Mouse (Mus musculus) megakaryocyte, embryonic 14.5 days (primary cell): ENCODE measurements around the gene Dao. TPM values are rescaled to one million over a fixed set of nuclear protein-coding genes. Genes with fewer than 3 reads are reported as not detected.

Experiments
- H3K27me3 ChIP-seq: replicated peaks from 2 replicates; pipeline ENCODE3; 2012; ENCODE audit warnings: inconsistent platforms
- H3K36me3 ChIP-seq: replicated peaks from 2 replicates; pipeline ENCODE3; 2012; ENCODE audit warnings: low read length, inconsistent platforms, mixed read lengths
- H3K4me1 ChIP-seq: 2 replicates; pipeline ENCODE4 v1.6.1; 2012; ENCODE audit warnings: inconsistent platforms
- H3K4me3 ChIP-seq: replicated peaks from 2 replicates; pipeline ENCODE3; 2012; ENCODE audit warnings: moderate library complexity, mild to moderate bottlenecking, inconsistent platforms
- H3K9me3 ChIP-seq: 2 replicates; pipeline ENCODE4 v1.6.1; 2012; ENCODE audit warnings: inconsistent platforms
- FLI1 ChIP-seq: IDR thresholded peaks from 2 replicates; pipeline ENCODE4 v1.6.1; 2012; ENCODE audit warnings: low read length, inconsistent platforms, mixed read lengths
- GATA1 ChIP-seq: IDR thresholded peaks from 3 replicates; pipeline ENCODE4 v1.6.1; 2012; ENCODE audit warnings: mixed read lengths, low read length, inconsistent platforms, borderline replicate concordance
- polyA plus RNA-seq: library from polyadenylated mRNA; stranded (reverse); fragments of >175 nt; gene quantifications from 2 replicates; pipeline ENCODE4 v1.2.3, GENCODE M21; 2012; ENCODE audit warnings: low replicate concordance; ENCODE audit not compliant: insufficient read depth

Dao gene
- polyA plus RNA-seq, 1 experiment: not detected

DNA sequence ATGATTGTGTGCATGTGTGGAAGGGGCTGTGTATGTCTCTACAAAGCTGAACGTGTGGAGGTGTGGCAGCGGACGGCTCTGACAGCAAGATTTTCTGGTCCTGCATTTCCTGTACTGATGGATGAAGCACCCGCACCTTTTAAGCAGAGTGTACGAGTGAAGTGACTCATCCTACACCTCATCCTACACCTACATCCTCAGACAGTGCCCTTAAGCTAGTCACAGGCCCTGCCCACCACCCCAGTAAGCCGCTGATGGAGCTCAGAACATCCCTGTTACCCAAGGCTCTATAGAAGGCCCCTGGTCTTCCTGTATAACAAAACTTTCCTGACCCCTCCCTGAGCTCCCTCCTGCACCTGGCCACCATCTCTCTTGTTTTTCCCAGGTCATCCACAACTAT lies 20.9 kb downstream of the Dao start:
- peaks cover 4% of the 10 kb centered on the region; the same call in 1 of the 2 replicates for H3K9me3 ChIP-seq
- H3K4me3 ChIP-seq: no peak overlapping the region
- H3K4me1 ChIP-seq: 0 out of 2 replicates have a peak, but pooled peaks cover 3% of the 10 kb centered on the region
- no peaks in the 10 kb centered on the region for H3K36me3 ChIP-seq
- peaks cover 56% of the 10 kb centered on the region for H3K27me3 ChIP-seq
- TF ChIP-seq GATA1: no peak

DNA sequence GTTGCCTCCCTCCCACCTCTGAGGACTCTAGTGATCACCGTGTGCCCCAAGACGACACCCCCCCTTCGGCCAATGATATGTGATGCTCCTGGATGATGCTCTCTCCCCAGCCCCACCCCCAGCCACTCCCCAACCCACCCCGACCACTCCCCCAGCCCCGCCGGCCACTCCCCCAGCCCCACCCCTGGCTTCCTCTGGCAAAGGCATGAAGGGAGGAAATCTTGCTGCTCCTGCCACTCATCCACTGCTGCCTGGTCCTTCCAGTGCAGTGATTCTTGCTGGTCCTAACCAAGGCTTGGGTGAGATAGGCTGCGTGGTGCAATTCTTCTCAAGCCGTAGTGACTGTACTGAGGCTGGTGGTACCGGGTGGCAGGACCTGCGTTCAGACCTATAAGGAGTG lies 21.4 kb downstream of the Dao start:
- H3K27me3 ChIP-seq: peaks cover 55% of the 10 kb centered on the region
- H3K4me3 ChIP-seq: no peak overlapping the region
- TF ChIP-seq FLI1 (no peak), GATA1 (no peak)
- peaks cover 4% of the 10 kb centered on the region; the same call in 1 of the 2 replicates for H3K9me3 ChIP-seq
- H3K36me3 ChIP-seq: no peaks in the 10 kb centered on the region
- 0 out of 2 replicates have a peak, but pooled peaks cover 3% of the 10 kb centered on the region for H3K4me1 ChIP-seq

DNA sequence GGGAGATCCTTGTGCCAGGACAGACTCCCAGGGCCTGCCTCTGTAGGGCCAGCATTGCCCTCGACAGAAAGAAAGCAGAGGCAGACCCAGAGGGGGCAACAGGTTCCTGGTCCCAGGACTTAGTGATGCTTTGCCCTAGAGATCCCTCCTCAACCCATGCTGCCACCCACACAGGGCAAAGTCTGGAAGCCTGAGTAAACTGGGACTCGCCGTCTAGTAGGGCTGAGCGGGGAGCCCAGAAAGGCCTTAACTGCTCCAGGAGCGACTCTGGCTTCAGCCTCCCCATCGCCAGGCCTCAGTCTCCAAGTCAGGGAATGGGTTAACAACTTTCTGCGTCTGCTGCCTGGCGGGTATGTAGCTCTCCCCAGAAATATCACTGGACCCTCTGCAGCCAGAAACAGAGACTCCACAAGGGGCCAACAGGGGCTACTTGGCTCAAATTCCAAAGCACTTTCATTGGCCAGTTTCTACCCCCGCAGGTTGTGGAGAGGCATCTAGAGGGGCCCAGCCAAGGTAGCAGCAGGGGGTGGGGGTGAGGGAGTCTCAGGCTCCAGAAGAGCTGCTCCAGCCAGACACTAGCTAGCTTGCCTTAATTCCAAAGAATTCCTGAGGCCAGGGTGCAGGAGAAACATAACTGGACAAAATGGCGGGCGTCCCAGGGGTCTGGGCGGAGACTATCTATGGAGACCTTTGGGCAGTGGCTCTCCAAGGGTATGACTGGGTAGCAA lies 23.9 kb downstream of the Dao start:
- Histone ChIP-seq H3K4me1 (0 out of 2 replicates have a peak, but pooled peaks cover 3% of the 10 kb centered on the region), H3K4me3 (no peak overlapping the region), H3K36me3 (no peaks in the 10 kb centered on the region), H3K27me3 (peaks cover 56% of the 10 kb centered on the region), H3K9me3 (peaks cover 20% of the 10 kb centered on the region)
- TF ChIP-seq GATA1 (no peak), FLI1 (no peak)

DNA sequence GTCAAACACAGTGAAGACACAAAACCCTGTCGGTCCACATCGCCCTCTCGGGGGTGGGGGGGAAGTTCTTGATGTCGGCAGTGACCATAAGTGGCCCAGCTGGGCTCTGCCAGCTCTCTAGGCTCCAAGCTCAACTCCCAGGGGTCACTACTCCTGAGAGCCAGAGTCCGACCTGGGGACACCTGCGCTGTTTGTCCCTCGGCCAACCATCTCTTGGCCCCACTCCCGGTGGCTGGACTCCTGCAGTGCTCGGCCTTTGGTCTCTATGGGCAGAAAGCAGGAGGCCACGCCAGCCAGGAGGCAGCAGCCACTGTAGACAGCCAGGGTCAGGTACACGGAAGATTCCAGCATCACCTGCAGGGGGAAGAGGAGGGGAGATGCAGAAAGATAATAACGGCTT lies 24.6 kb downstream of the Dao start:
- Histone ChIP-seq H3K4me1 (0 out of 2 replicates have a peak, but pooled peaks cover 3% of the 10 kb centered on the region), H3K4me3 (no peak overlapping the region), H3K9me3 (peaks cover 22% of the 10 kb centered on the region), H3K27me3 (peaks cover 57% of the 10 kb centered on the region), H3K36me3 (no peaks in the 10 kb centered on the region)
- TF ChIP-seq FLI1 (no peak), GATA1 (no peak)

DNA sequence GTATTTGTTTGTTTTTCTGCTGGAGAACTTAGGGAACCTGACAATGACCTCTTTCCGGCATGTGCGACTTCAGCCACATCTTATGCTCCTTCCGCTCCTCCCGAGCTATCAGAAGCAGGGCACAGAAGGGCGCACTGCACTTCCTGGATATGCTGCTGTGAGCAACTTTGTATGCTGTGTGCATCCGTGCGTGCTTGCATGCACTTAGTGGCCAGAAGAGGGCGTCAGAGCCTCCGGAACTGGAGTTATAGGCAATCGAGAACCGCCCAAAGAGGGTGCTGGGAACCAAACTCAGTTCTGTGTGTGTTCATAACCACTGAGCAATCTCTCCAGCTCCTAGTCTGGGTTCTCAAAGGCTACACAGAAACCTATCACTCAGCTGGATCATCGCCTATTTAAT lies 27.1 kb downstream of the Dao start:
- Histone ChIP-seq H3K9me3 (peaks cover 29% of the 10 kb centered on the region), H3K4me3 (no peak overlapping the region), H3K27me3 (peaks cover 58% of the 10 kb centered on the region), H3K36me3 (no peaks in the 10 kb centered on the region), H3K4me1 (no peaks in the 10 kb centered on the region)
- TF ChIP-seq GATA1: no peak
- TF ChIP-seq FLI1: no peak

DNA sequence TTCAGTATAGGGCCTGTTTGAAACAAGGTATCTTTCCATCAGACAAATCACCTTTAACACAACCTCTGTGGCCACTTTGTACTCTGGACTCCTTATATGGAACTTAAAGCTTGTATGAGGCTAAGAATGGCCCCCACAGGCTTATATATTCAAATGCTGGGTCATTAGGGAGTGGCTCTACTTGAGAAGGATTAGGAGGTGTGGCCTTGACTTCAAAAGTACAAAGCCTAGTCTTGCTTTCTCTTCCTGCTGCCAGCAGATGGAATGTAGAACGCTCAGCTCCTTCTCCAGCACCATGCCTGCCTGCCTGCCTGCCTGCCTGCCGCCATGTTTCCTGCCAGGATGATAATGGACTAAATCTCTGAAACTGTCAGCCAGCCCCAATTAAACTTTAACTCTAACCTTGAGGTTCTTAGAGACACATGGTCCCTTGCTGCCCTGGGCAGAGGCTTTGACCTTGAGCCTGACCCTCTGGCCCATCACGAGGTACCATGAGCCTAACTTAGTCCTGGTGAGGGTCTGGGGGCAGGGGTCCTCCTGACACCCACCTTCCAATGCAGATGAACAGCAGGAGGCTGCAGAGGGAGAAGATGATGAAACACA lies 28.8 kb downstream of the Dao start:
- H3K27me3 ChIP-seq: peaks cover 58% of the 10 kb centered on the region
- H3K9me3 ChIP-seq: peaks cover 29% of the 10 kb centered on the region
- no peaks in the 10 kb centered on the region for H3K4me1 ChIP-seq
- no peak overlapping the region for H3K4me3 ChIP-seq
- H3K36me3 ChIP-seq: no peaks in the 10 kb centered on the region
- TF ChIP-seq GATA1: no peak
- no peak for TF ChIP-seq FLI1

DNA sequence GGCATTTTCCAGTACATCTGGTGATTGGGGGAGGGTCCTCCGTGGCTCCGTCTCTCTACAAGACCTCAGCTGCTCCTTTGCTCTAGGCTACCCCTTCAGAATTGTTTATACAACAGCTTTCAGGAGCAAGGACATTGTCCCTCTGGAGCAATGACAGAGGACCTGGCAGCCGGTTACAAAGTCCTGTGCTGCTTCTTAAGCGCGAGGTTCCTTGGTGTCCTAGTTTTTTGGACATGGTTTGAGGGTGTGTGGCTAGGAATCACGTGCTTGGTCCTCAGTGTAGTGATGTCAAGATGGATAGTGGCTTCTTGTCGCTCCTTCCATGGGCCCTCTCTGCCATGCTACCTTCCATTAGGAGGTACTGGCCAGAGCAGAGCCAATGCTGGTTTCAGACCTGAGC lies 30.9 kb downstream of the Dao start:
- Histone ChIP-seq H3K9me3 (peaks cover 29% of the 10 kb centered on the region), H3K4me3 (no peak overlapping the region), H3K27me3 (peaks cover 54% of the 10 kb centered on the region), H3K4me1 (no peaks in the 10 kb centered on the region), H3K36me3 (no peaks in the 10 kb centered on the region)
- no peak for TF ChIP-seq GATA1
- no peak for TF ChIP-seq FLI1

DNA sequence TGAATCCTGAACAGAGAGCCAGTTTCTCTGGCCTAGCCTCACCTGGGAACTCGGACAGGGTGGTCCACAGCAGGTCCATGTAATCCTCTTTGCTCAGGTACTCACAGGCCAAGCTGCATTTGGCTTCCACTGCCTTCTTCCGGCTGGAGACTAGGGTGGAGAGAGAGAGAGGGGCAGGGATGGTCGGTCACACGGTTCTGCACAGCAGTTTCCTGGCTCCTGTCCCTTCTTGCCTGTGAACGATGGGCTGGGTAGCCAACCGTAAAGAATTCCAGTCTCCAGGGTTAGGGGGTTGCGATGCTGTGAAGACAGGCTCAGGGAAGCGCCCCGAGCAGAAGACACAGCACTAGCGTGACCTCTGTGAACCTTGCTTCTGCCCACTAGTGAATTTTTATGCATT lies 31.6 kb downstream of the Dao start:
- Histone ChIP-seq H3K27me3 (peaks cover 50% of the 10 kb centered on the region), H3K36me3 (no peaks in the 10 kb centered on the region), H3K4me1 (no peaks in the 10 kb centered on the region), H3K4me3 (no peak overlapping the region), H3K9me3 (peaks cover 29% of the 10 kb centered on the region)
- no peak for TF ChIP-seq GATA1
- no peak for TF ChIP-seq FLI1

DNA sequence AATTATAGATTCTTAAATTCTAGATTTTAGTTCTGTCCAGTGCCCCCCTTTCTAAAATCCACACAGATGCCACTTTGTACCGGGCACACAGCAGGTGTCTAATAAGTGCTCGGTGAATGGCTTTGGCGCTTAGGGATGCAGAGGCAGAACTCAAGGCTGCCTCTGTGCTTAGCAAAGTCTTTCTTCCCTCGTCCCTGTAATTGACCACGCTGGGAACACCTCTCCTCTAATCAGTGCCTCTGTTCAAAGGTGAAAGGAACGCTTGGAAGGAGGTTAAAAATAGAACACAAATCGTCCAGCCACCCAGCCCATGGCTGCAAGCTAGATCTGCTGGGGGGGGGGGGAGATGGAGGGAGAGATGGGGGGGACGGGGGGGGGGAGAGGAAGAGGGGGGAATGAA lies 37.0 kb downstream of the Dao start:
- H3K9me3 ChIP-seq: no peaks in the 10 kb centered on the region
- TF ChIP-seq GATA1 (no peak), FLI1 (no peak)
- peaks cover 58% of the 10 kb centered on the region for H3K27me3 ChIP-seq
- H3K36me3 ChIP-seq: no peaks in the 10 kb centered on the region
- no peak overlapping the region for H3K4me3 ChIP-seq
- H3K4me1 ChIP-seq: peaks cover 24% of the 10 kb centered on the region

DNA sequence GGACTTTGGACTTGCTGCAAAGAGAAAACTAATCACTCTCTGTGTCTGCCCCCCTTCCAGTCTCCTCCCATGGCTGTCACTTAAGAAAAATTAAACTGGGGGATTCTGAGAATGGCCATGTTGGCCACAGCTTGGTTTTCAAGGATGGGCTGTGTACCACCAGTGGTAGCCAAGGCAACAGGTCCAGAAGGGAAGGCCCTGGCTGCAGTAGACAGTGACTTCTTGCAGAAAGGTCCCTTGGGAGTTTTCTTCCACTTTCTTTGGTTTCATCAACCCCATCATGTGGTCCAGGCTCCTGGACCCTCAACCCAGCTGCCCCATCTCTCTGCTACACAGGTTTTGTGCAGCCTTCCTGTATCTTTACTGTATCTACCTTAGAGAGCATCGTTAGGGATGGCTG lies 37.4 kb downstream of the Dao start:
- no peak for TF ChIP-seq FLI1
- no peak for TF ChIP-seq GATA1
- peaks cover 28% of the 10 kb centered on the region for H3K4me1 ChIP-seq
- no peaks in the 10 kb centered on the region for H3K36me3 ChIP-seq
- no peaks in the 10 kb centered on the region for H3K9me3 ChIP-seq
- no peak overlapping the region for H3K4me3 ChIP-seq
- peaks cover 54% of the 10 kb centered on the region for H3K27me3 ChIP-seq
